Mouse (Mus musculus): ENCODE data around the gene Abhd17b.

GRCm38 (mm10) chr19:21723911-21724655, 71.1 kb downstream of the Abhd17b start:
- TF ChIP-seq CTCF (IDR thresholded peaks at IDR 0.05; ENCODE audit: control insufficient read depth, insufficient read depth, low read length) (no peak), POLR2A (IDR thresholded peaks at IDR 0.05; ENCODE audit: borderline replicate concordance, control insufficient read depth, low read depth, low read length) (no peak)

Measured in bone marrow, adult 2 months (tissue).